Mouse (Mus musculus): ENCODE results near the gene Tert.

Tert gene

DNA sequence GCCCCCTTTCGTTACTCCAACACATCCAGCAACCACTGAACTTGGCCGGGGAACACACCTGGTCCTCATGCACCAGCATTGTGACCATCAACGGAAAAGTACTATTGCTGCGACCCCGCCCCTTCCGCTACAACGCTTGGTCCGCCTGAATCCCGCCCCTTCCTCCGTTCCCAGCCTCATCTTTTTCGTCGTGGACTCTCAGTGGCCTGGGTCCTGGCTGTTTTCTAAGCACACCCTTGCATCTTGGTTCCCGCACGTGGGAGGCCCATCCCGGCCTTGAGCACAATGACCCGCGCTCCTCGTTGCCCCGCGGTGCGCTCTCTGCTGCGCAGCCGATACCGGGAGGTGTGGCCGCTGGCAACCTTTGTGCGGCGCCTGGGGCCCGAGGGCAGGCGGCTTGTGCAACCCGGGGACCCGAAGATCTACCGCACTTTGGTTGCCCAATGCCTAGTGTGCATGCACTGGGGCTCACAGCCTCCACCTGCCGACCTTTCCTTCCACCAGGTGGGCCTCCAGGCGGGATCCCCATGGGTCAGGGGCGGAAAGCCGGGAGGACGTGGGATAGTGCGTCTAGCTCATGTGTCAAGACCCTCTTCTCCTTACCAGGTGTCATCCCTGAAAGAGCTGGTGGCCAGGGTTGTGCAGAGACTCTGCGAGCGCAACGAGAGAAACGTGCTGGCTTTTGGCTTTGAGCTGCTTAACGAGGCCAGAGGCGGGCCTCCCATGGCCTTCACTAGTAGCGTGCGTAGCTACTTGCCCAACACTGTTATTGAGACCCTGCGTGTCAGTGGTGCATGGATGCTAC is at the start of gene Tert:
Tert (plus strand) TSS at position 167 of the 805 bp plus-strand sequence.
- peak; percentile 58 for DNase-seq (ENCODE audit: low spot score)

DNA sequence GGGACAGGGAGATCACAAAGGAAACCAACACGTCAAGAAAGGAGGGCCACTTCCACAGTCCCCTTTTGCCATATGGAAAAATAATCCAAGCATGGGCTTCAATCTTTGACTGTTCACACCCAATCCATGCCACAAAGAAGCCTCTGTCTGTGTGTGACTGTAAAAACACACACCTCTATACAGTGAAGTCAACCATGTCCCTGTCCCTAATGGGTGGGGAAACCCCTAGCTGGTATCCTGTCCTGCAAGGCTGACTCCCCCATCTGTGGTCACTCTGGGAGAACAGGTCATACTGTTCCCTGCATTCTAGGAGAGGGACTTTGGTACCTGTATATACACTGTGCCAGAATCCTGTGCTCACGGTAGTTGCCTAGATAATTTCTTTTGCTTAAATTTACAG is 49.4 kb upstream of the Tert start:
- DNase-seq (ENCODE audit: low spot score), result no peak

DNA sequence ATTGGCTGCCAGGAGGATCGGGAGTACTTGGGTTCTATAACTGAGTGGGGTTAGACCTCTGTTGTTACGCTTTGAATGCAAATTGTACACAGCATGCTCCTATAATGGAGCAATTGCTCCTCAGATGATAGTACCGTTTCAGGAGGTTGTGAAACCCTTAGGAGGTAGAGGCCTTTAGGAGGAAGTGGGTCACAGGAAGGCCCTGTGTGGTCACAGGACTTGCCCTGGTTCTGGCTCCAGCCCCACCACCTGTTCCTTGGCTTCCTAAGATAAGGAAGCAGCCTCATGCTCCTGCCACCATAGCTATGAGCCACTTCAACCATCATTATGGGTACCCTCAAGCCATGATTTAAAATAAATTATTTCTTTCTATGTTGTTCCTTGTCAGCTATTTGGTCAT is 35.2 kb upstream of the Tert start:
- no peak for DNase-seq (ENCODE audit: low spot score)

DNA sequence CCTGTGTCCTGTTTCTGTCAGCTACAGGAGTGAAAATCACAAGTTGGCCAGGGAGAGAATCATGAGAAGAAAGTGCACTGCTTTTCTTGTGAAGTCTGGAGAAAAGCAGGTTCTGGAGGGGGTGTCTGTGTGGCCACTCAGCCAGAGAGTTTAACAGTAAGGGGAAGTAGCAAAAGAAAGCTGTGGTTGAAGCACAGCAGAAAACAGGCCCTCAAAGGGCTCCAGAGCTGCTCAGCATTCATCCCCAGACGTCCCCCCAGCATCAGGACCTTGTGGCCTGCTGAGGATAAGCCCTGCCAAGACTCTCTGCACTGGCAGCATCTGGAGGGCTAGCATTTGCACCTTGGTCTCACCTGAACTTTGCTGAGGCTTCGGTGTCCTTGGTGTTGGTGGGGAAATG is 34.2 kb upstream of the Tert start:
- no peak for DNase-seq (ENCODE audit: low spot score)

DNA sequence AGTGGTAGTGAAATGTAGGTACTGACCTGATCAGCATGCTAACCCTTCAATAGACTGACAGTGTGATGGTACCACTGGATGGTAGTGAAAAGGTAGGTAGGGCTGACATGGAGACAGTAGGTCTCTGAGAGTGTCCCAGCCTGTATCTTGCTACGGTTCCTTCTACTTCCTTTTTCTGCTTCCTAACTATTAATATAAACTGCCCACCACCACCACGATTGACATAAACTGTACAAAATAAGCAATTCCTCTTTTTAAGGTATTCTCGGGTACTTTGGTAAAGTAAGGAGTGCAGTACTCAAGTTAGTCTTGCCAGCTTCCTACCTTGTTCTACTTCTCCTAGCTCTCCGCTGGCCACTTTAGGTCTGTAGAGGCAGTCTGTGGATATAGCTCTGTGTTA is 30.4 kb upstream of the Tert start:
- no peak for DNase-seq (ENCODE audit: low spot score)

DNA sequence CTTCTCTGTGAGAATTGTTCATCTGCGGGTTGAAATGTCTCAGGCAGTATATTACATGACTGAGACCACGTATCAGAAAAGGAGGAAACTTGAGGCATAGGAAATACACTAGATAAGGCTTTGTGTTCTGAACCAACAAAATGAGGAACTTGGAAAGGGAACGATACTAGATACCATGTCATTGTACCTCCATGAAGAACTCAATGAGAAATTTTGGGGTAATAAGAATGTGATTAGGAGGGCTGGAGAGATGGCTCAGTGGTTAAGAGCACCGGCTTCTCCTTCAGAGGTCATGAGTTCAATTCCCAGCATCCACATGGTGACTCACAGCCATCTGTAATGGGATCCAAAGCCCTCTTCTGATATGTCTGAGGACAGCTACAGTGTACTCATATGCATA is 26.5 kb upstream of the Tert start:
- no peak for DNase-seq (ENCODE audit: low spot score)

DNA sequence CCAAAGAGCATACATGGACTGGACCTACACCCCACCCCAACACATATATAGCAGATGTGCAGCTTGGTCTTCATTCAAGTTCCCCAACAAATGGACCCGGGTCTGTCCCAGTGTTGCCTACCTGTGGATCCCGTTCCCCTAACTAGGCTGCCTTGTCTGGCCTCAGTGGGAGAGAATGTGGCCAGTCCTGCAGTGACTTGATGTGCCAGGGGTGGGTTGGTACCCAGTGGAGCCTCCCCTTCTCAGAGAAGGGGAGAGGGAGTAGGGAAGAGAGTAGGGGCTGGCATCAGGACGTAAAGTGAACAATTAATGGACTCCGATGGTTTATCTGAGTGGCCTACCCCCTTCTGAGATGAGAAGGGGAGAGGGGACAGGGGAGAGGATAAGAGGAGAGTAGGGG is 23.7 kb upstream of the Tert start:
- DNase-seq (ENCODE audit: low spot score), result no peak

DNA sequence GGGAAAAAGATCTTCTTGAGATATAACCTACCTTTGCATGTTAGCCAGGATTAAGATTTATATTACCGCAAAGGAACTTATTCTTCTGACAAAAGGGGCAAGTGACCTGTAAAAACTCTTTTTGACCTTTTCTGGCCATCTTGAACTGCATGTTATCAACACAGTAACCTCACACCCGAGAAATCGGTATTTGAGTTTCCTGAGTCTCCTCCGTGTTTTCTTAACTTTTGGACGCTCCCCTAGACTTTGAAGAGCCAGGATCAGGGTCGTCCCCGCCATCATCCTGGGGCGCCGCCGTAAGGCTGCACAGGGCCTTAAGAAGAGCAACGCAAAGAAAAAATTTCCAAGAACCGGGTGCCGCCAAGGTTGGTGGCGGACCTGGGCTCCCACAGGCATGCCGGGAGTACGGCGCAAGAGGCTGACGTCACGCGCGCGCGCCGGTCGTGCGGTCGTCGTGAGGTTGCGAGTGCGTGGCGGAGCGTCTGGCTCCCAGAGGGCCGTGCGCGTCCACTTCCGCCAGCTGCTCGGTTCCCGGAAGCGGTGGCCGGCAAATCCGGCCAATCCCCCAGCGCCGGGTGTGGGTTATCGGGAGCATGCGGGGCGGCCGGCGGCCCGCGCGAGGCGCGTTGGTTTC is 23.1 kb upstream of the Tert start, which contains the start of gene Clptm1l:
Clptm1l (plus strand) TSS at position 485 of the 634 bp plus-strand sequence.
- peak; percentile 97 for DNase-seq (ENCODE audit: low spot score)

DNA sequence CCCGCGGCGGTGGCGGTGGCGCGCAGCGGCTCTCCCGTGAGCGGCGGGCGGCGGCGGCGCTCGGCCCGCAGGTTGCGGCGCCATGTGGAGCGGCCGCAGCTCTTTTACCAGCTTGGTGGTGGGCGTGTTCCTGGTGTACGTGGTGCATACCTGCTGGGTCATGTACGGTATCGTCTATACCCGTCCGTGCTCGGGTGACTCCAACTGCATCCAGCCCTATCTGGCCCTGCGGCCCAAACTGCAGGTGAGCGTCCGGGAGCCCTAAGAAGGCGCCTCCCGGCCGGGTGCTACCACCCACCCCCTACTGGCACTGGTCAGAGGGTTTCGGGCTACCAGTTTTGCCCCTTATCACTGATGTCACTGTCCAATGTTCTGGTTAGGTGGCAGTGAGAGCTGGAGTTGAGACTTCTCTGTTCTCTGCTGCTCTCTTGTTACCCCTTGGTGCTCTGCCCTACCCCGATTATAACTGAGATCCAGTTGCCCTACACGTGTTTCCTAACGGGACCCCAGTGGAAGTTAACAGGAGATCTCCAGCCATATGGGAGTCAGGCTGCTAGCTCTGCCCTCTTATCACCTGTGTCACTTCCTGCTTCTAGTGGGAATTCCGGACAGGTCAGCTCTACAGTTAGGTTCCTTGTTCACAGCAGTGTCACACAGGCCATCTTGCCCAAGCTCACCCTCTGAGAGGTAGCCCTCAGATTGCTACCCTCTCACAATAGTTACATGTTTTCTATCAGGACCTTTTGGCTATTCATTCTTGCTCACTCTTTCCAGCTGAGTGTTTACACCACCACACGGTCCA is 22.4 kb upstream of the Tert start:
- DNase-seq (ENCODE audit: low spot score), result peak; percentile 58

DNA sequence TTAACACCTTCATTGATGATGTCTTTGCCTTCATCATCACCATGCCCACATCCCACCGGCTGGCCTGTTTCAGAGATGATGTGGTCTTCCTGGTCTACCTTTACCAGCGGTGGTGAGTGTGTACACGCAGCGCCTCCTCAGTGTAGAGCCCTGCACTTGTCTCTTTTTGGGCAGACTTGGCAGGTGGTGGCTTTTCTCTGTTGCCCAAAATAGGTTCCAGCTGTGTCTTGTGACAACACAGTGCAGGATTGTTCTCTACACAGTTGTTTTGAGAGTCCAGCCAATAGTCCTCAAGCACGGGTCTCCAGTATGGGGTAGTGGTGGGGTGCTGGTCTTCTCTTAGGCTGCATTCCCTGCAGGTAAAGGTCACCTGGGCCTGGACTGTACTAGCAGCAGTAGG is 8.3 kb upstream of the Tert start:
- DNase-seq (ENCODE audit: low spot score), result no peak

DNA sequence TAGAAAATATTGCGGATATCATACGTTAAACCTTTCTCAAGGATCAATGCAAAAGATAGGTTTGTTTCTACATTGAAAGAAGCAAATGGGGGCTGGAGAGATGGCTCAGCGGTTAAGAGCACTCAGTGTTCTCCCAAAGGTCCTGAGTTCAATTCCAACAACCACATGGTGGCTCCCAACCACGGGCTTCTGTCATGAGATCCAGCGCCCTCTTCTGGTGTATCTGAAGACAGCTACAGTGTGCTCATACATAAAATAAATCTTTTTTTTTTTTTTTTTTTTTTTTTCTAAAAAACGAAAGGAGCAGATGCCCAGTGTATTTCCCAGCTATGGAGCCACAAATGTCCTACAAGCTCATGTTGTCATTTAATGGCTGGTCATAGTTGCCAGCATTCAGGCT is 6.1 kb upstream of the Tert start:
- no peak for DNase-seq (ENCODE audit: low spot score)

DNA sequence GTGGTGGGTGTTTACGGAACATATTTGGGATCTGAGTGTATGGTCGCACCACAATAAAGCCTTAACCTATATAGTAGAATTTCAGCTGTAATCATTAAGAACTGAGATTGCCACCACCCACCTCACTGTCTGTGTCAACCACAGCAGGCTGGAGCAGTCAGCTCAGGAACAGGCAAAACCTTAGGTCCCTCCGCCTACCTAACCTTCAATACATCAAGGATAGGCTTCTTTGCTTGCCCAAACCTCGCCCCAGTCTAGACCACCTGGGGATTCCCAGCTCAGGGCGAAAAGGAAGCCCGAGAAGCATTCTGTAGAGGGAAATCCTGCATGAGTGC is 334 bp upstream of the Tert start:
- no peak for DNase-seq (ENCODE audit: low spot score)

DNA sequence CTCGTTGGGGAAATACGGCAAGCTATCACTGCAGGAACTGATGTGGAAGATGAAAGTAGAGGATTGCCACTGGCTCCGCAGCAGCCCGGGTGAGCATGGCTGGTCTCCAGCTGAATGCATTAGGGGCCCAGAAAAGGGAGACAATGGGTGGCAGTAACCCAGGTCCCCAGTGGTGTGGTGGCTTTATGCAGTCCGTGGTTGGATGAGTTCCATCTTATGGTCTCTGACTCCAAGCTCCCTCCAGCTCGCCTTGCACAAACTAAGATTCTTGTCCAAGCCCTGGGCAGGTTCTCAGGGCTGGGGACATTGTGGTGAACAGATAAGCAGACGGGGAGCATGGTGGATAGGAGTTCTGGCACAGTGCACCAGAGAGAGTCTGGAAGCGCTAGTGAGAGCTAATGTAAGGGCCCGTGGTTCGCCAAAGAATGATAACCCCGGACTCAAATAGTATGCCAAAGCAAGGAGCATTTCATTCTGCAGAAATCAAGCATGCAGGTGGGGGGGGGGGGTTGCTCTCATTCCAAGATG is 1.9 kb downstream of the Tert start:
- no peak for DNase-seq (ENCODE audit: low spot score)

DNA sequence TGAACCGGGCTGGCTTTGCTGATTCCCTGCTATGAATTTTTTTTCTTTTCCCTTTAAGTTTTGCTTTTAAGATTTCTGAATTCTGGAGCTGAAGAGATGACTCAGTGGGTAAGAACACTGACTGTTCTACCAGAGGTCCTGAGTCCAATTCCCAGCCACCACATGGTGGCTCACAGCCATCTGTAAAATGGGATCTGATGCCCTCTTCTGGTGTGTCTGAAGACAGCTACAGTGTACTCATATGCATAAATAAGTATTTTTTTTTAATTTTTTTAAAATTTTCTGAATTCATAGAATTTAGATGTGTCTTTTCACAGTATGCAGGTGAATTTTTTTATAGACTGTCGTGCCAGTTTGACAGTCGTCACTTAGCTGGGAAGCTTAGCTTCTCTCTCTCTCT is 5.1 kb downstream of the Tert start:
- DNase-seq (ENCODE audit: low spot score), result no peak

DNA sequence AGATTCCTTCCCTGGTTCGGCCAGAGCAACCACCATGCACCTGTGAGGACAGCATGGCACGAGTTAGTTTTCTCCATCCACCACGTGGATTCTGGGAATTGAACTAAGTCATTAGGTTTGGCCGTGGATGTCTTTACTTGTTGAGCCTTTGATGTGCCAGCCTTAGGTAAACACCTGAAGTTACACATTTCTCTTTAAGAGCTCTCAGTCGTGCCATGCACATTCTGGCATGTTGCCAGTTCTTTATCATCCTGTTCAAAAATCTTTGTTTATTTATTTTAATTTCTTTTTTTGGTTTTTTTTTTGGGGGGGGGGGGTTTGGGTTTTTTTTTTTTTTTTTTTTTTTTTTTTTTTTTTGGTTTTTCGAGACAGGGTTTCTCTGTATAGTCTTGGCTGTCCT is 11.1 kb downstream of the Tert start:
- DNase-seq (ENCODE audit: low spot score), result no peak

DNA sequence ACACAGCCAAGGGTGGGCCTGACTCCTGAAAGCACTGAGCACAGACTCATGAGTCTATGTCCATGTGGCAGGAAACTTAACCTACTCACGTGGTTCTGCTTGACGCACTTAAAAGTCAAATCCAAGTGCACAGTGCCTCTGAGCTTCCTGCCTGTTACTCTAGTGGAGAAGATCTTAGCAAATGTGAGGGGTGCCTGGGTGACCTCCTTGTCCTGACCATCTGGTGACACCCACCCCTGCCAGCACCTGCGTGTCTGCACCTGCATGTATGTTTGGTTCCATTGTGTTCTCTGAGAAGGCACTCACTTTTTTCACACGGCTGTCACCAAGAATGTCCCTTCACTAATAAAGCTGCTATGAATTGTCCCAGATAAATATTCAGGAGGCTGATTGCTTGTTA is 14.6 kb downstream of the Tert start:
- DNase-seq (ENCODE audit: low spot score), result no peak

DNA sequence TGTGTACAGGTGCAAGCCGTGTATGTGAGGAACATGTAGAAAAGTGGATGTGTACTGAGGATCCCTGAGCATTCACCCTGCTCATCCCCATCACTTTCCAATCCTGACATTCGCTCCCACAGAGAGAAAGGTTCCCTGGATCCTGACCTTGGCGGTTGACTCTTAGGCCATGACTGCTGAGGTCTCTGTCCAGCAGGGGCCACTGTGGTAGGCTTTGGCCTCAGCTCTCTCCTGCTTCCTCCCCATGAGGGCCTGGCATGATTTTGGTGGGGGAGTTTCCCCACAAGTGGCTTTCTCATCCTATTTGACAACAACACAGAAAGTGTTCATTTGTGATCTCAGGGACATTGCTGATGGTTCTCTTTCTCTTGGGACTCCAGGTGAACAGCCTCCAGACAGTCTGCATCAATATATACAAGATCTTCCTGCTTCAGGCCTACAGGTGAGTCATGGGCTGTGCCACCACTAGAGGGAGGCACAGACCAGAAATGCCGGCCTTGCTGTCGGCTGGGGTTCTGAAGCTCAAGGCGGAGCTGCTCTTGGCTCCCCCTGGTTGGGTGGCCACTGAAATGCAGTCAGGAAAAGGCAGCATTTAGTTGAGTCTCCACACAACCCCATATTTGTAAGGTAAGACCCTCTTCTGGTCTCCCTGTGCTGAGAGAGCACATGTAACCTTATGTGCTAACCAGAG is 19.8 kb downstream of the Tert start:
- DNase-seq (ENCODE audit: low spot score), result peak; percentile 41

DNA sequence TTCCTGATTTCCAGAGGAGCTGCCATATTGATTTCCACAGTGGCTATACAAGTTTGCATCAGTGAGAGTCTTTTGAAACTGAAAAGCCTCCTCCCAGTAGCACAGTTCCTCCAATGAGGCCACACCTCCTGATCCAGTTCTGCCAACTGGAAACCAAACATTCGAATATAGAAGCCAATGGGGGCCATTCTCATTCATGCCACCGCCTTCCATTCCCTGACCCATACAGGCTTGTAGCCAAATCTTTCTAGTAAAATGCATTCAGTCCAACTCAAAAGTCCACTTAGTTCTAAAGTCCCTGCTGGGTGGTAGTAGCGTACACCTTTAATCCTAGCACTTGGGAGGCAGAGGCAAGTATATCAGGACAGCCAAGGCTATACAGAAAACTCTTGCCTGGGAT is 26.6 kb downstream of the Tert start:
- no peak for DNase-seq (ENCODE audit: low spot score)

DNA sequence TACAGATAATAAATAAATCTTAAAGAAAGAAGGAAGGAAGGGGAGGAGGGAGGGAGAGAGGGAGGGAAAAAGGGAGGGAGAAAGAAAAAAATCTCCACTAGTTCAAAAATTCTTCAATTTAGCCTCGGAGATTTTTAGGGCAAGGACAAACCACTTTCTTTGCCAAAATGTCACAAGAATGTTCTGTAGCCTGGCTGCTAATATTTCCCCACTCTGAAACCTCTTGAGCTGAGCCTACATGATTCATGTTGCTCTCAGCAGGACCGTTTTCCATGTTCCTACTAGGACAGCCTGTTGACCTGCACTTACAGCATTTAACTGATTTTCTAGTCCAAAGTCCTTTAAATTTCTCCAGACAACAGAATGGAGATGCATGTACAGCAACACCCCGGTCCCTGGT is 28.3 kb downstream of the Tert start:
- DNase-seq (ENCODE audit: low spot score), result no peak

DNA sequence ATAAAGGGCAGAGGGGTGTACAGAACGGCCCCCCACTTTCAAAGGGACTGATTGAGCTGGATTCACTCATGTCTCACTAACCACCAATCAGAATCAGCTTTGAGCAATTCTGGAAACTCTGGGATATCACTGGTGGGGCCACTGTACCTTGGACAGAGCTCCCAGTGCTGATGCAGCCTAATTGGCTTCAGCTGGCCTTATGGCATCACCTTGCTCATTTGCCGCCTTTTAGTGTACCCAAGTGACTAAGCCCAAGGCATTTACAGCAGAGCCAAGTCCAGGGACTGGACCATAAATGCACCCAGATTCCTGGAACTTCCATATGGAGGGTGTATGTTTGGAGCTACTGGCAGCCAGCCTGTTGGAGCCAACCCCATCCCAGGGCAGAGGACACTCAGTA is 32.2 kb downstream of the Tert start:
- no peak for DNase-seq (ENCODE audit: low spot score)

DNA sequence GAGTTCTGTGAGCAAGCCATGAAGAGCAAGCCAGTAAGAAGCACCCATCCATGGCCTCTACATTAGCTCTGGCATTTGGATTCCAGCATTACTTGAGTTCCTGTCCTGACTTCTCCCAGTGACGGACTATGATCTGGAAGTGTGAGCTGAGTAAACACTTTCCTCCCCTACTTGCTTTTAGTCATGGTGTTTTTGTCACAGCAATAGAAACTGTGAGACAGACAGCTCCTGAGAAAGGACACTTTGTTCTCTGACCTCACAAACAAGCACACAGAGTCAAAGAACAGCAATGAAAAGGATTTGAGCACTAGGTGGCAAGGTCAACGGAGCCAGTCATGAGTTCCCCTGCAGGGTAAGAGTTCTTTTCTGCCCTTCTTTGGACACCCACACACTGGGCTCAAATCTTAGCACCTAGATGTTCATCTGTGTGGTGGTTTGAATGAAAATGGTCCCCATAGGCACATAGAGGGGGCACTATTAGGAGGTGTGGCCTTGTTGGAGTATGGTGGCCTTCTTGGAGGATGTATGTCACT is 33.5 kb downstream of the Tert start:
- no peak for DNase-seq (ENCODE audit: low spot score)

DNA sequence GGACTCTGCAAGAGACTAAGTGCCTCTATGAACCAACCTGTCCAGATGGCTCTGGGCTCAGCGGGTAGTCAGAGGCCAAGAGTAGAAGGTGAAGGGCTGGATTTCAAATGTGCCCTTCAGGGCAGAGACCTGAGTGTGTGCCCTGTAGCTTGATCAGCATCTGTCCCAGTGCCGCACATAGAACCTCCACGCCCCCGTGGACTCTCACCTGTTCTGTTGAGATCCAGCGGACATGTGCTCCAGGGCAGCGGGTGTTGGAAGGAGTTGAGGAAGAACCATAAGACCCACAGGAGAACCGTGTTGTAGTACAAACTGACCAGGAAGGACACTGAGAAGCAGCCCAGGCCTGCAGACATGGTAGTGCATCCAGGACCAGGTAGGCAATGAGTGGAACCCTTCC is 48.5 kb downstream of the Tert start:
- no peak for DNase-seq (ENCODE audit: low spot score)
